Mouse (Mus musculus) stomach, embryonic 16.5 days (tissue): ENCODE data around the gene Rad51ap1. TPM values are rescaled to one million over a fixed set of nuclear protein-coding genes. Genes with fewer than 3 reads are reported as not detected.

ENCODE experiments used
- ATAC-seq: fragments of 200-750 bp; cut with Nextera tagmentation; 2 replicates; pipeline ENCODE4 v1.8.0; 2017; ENCODE audit warnings: moderate number of reproducible peaks, moderate TSS enrichment; ENCODE audit not compliant: insufficient read depth, low FRiP score
- H3K27ac ChIP-seq: fragments of 300-500 bp; sonication (generic); 2 replicates; pipeline ENCODE4 v1.5.1; 2014; ENCODE audit warnings: low read length
- H3K27me3 ChIP-seq: fragments of 300-500 bp; sonication (generic); 2 replicates; pipeline ENCODE4 v1.6.1; 2014; ENCODE audit warnings: low read length, control low read depth, mixed read lengths; ENCODE audit not compliant: control insufficient read depth, insufficient read depth
- H3K36me3 ChIP-seq: fragments of 300-500 bp; sonication (generic); 2 replicates; pipeline ENCODE4 v1.6.1; 2014; ENCODE audit warnings: low read length; ENCODE audit not compliant: control insufficient read depth, insufficient read depth
- H3K4me1 ChIP-seq: fragments of 300-500 bp; sonication (generic); 2 replicates; pipeline ENCODE4 v1.6.1; 2014; ENCODE audit warnings: low read length, control low read depth, mixed read lengths; ENCODE audit not compliant: control insufficient read depth, insufficient read depth
- H3K4me2 ChIP-seq: fragments of 300-500 bp; sonication (generic); 2 replicates; pipeline ENCODE4 v1.6.1; 2014; ENCODE audit warnings: low read depth, low read length, mixed read lengths
- H3K4me3 ChIP-seq: fragments of 300-500 bp; sonication (generic); replicated peaks from 2 replicates; pipeline ENCODE4 v1.5.1; 2014; ENCODE audit warnings: mild to moderate bottlenecking, low read length
- H3K9ac ChIP-seq: fragments of 300-500 bp; sonication (generic); 2 replicates; pipeline ENCODE4 v1.6.1; 2014; ENCODE audit warnings: low read length
- H3K9me3 ChIP-seq: fragments of 300-500 bp; sonication (generic); replicated peaks from 2 replicates; pipeline ENCODE4 v1.6.1; 2016; ENCODE audit warnings: low read length, control low read depth; ENCODE audit not compliant: control insufficient read depth
- WGBS: fragments of 180-500 bp; shearing (Covaris S2); extraction: QIAGEN DNeasy Blood & Tissue Kit; methylation state at CpG from one replicate; pipeline ENCODE4 v1.1.7; 2014; 5-methylcytosine and 5-hydroxymethylcytosine counted together
- polyA plus RNA-seq: library from polyadenylated mRNA; unstranded; fragments of >200 nt; fragmentation: Nextera tagmentation; extraction: Ambion mirVana; gene quantifications from 2 replicates; pipeline ENCODE4 v1.2.1, GENCODE M21; 2015

The Rad51ap1 gene
- polyA plus RNA-seq, result 42.5 and 50.0 TPM in 2 replicates

DNA sequence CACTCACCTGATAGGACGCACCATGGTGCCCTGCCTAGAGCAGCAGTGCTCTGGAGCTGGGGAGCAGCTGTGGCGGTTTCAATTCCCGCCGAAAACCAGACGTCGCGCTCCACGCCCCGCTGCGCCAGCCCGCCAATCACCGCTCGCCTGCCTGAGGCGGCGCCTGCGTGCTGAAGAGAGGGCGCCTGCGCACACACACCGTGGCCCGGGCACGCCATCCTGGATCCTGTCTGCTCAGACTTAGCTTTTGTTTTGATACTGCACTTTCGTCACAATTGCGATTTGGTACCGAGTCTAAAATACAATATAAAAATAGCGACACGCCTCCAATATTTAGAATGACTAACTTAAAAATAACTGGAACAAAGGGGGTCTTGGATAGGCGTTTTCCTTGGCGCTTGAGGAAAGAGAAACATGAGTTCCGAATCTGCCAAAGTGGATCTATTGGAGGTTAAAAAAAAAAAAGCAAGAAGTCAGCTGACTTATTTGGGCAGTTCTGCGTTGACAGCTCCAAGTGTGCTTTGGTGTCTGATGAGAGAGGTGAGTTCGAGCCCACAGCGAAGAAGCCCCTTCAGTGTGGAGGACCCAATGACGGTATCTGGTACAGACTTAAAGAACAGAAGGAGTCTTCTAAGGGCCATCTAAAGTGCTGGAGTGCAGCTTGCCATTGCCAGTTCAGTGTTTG is at the start of gene Rad51ap1, which contains the start of gene D6Wsu163e:
Gene Rad51ap1 (minus strand): TSS at position 101 of the 685 bp plus-strand sequence.
Gene D6Wsu163e (plus strand): TSS at position 476 of the 685 bp plus-strand sequence.
- peak within 1 kb of the TSS; percentile 25; the same call in 1 of the 2 replicates for H3K27ac ChIP-seq

DNA sequence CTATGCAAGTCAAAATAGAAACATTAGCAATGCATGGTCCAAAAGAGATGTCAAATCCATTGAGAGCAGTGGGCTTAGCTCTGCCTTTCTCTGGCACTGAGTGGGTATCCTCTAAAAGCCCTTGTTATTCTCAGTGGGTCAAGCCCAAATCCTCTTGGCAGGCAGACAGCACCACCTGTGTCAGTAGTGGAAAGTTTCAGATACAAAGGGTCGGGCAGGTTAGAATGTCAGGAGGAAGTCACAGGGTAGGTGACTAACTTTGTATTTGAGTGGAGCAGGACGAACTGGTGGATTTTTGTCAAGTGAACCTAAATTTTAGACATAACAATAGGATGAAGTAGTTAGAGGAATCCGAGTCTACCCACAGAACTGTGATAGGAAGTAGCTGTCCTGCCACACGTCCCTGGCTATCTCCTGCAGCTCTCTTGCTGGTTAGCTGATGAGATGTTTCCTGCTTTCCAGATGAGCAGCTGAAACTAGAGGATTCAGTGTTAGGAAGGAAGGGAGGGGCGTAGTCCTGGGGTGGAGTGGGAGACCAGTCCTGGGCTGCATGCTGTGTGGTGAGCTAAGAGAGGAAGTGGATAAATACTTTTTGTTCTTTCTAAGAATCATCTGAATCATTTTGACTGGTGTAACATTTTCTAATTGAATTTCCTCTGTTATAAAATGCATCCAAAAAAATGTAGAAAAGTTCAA is 42.3 kb upstream of the Rad51ap1 start:
- Histone ChIP-seq H3K27me3 (no peaks in the 10 kb centered on the region), H3K4me3 (no peak overlapping the region), H3K9me3 (no peaks in the 10 kb centered on the region), H3K4me2 (no peak overlapping the region), H3K4me1 (no peaks in the 10 kb centered on the region), H3K27ac (no peak overlapping the region), H3K9ac (no peak overlapping the region), H3K36me3 (no peaks in the 10 kb centered on the region)
- WGBS, result 43% methylated on average over 5 of the region's 5 CpGs
- no peak for ATAC-seq

More for the DNA sequence above, at the start of gene Rad51ap1, which contains the start of gene D6Wsu163e:
- Histone ChIP-seq H3K9me3 (no peaks in the 10 kb centered on the region), H3K27me3 (no peaks in the 10 kb centered on the region), H3K4me1 (peaks cover 9% of the 10 kb centered on the region), H3K4me2 (peak within 1 kb of the TSS; percentile 97), H3K9ac (peak within 1 kb of the TSS; percentile 85), H3K4me3 (peak within 1 kb of the TSS; percentile 80), H3K36me3 (no peaks in the 10 kb centered on the region; the same call in 1 of the 2 replicates)
- peak; percentile 98 for ATAC-seq
- under 1% methylated on average over 33 of the region's 33 CpGs for WGBS

DNA sequence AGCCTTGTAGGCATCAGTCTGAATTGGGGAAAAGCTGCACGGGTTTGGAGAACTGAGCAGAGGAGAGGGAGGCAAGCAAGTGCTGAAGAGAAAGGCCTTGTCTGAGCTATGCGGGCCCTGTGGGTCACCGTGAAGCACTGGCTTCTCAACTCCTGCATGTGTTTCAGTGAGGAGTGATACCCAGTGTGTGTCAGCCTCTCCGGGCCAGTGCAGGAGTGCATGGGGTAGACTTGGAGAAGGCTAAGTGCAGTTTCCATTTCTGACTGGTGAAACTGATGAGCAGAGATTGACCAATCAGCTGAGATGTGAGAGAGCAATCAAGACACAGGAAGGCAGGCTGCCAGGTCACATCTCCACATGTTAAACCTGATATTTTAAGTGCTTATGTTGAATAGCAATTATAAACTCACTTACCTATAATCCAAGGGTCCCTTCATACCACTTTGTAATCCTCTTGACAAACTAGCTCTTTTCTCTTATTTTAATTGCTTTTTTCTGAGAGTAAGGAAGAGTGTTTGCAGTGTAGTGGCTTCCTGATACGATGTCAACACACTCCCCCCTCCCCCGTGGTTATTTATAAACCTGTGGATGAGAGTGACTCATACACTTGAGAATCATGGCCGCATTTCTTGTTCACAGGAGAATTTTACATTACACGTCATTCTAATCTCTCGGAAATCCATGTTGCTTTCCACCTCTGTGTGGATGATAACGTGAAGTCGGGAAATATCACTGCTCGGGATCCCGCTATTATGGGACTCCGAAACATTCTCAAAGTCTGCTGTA is 27.0 kb upstream of the Rad51ap1 start:
- no peaks in the 10 kb centered on the region for H3K4me1 ChIP-seq
- H3K36me3 ChIP-seq, result no peaks in the 10 kb centered on the region; the same call in 1 of the 2 replicates
- no peak overlapping the region for H3K4me3 ChIP-seq
- no peaks in the 10 kb centered on the region for H3K9me3 ChIP-seq
- no peak overlapping the region for H3K27ac ChIP-seq
- no peak overlapping the region for H3K9ac ChIP-seq
- no peak for ATAC-seq
- no peaks in the 10 kb centered on the region for H3K27me3 ChIP-seq
- H3K4me2 ChIP-seq, result no peak overlapping the region
- WGBS, result 85% methylated on average over 14 of the region's 14 CpGs

DNA sequence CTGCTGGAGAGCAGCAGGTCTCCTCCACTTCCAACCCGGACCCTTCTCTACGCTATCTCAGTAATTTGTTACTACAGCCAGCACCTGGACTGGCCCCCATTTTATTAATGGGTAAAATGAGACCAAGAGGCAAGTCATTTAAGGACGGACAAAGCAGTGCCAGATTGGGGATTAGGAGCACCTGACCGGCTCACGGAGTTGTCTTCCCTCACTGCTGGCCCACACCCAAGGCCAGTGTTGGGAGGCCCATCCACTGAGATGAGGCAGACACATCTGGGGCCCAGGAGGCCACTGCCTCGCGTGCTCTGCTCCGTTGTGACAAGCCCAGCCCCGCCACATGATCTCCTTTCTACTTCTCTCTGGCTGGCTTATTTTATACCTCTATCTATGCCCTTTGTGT is 24.0 kb upstream of the Rad51ap1 start:
- Histone ChIP-seq H3K27ac (no peak overlapping the region), H3K4me3 (no peak overlapping the region), H3K4me2 (no peak overlapping the region), H3K36me3 (no peaks in the 10 kb centered on the region; the same call in 1 of the 2 replicates), H3K9me3 (no peaks in the 10 kb centered on the region), H3K4me1 (no peaks in the 10 kb centered on the region), H3K27me3 (no peaks in the 10 kb centered on the region), H3K9ac (no peak overlapping the region)
- 84% methylated on average over 9 of the region's 9 CpGs for WGBS
- no peak for ATAC-seq

DNA sequence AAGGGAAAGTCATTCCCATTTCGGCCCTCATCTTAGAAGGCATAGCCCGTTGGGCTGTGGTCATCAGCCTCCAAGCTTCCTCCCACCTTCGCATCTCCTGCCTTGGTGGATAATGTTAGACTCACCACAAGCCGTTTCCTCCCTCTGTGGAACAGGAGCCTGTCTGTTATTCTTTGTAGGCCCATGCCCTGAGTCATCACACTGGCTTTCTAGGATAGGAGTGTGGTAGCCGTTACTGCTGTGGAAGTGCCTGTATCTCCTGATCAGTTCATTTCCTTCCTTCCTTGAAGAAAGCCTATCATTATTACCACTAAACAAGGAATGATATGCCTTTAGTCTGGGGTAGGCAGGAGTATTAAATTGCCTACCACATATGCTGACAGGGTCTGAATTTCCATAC is 23.3 kb upstream of the Rad51ap1 start:
- no peak overlapping the region for H3K9ac ChIP-seq
- no peak overlapping the region for H3K4me3 ChIP-seq
- no peaks in the 10 kb centered on the region; the same call in 1 of the 2 replicates for H3K36me3 ChIP-seq
- 84% methylated on average over 5 of the region's 5 CpGs for WGBS
- no peak for ATAC-seq
- no peak overlapping the region for H3K27ac ChIP-seq
- no peaks in the 10 kb centered on the region for H3K4me1 ChIP-seq
- H3K27me3 ChIP-seq, result no peaks in the 10 kb centered on the region
- no peaks in the 10 kb centered on the region for H3K9me3 ChIP-seq
- no peak overlapping the region for H3K4me2 ChIP-seq

DNA sequence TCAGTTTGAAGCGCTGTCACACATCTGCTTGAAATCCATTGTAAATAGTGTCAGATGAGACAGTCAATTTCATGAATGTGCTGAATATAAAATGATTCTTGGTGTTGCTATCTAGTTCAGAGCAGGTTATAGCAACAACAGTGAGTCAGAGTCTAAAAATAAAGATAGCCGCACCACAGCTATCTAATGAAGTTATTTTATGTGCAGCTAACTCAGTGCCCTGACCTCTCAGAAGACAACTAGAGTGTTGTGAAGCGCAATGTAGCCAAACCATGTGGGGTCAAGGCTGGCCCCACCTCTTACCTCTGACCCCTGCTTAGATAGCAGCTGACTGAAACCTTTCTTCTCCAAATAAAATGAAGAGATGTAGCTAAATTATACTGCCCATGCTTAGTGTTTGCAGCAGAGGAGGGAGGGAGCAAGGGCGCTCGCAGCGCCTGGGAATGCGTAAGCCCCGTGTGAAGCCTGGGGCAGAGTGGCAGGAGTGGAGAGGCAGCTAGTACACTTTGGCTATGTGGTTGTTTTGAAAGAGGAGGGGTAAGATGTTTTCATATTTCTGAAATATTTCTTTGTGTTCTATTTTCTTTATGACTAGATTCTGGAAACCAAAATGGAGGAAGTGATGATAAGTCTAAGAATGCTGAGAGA is 22.1 kb upstream of the Rad51ap1 start:
- ATAC-seq, result no peak
- H3K4me3 ChIP-seq, result no peak overlapping the region
- no peak overlapping the region for H3K9ac ChIP-seq
- H3K27me3 ChIP-seq, result no peaks in the 10 kb centered on the region
- H3K4me2 ChIP-seq, result no peak overlapping the region
- H3K36me3 ChIP-seq, result no peaks in the 10 kb centered on the region
- 89% methylated on average over 8 of the region's 8 CpGs for WGBS
- no peaks in the 10 kb centered on the region for H3K4me1 ChIP-seq
- no peaks in the 10 kb centered on the region for H3K9me3 ChIP-seq
- H3K27ac ChIP-seq, result no peak overlapping the region

DNA sequence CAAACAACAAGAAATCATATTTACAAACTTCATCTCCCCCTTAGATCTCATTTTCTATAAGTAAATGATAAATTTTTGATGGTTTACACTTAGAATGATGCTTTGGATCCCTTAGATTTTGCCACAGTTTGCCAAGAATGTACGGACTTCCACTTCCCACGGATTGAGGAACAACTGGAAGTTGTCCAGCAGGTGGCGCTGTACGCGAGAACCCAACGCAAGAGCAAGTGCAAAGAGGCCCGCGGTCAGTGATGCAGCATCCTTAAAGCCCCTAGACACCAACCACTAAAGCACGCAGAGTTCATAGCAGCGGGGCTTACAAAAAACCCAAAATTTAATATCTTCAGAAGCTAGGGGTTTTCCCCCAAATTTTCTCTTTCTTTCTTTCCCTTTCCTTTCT is 16.3 kb upstream of the Rad51ap1 start:
- H3K4me1 ChIP-seq, result no peaks in the 10 kb centered on the region
- no peaks in the 10 kb centered on the region for H3K9me3 ChIP-seq
- H3K4me2 ChIP-seq, result no peak overlapping the region
- no peak for ATAC-seq
- no peak overlapping the region for H3K27ac ChIP-seq
- no peak overlapping the region for H3K4me3 ChIP-seq
- H3K36me3 ChIP-seq, result no peaks in the 10 kb centered on the region
- no peaks in the 10 kb centered on the region for H3K27me3 ChIP-seq
- WGBS, result 8% methylated on average over 10 of the region's 10 CpGs
- H3K9ac ChIP-seq, result no peak overlapping the region

DNA sequence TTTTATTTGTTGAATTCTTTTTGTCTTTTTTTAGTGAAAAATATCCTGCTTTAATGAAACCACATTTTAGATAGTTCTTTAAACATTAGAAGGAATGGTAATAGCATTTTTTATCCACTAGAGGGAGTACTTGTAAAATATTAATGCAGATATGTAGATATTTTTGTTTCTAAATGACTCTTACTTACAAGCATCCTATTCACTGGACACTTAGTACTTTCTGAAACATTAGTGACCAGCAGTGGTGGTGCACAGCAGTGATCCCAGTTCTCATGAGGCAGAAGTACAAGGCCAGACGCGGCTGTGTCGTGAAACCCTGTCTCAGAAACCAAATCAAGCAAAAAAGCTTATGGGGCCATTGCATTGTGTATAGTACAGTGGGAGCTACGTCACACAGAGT is 8.9 kb upstream of the Rad51ap1 start:
- Histone ChIP-seq H3K36me3 (peaks cover 5% of the 10 kb centered on the region), H3K9ac (no peak overlapping the region), H3K4me3 (no peak overlapping the region), H3K4me1 (no peaks in the 10 kb centered on the region), H3K27ac (no peak overlapping the region), H3K27me3 (no peaks in the 10 kb centered on the region), H3K9me3 (no peaks in the 10 kb centered on the region), H3K4me2 (no peak overlapping the region)
- ATAC-seq, result no peak
- 82% methylated on average over 4 of the region's 4 CpGs for WGBS
